Mouse (Mus musculus) kidney, adult 8-10 months (tissue): Measurements from ENCODE around the gene Swt1.
A peak's percentile ranks its signal among the peaks of the same experiment; 100 is the strongest.
"Not testable (repeated sequence)": the region's sequence is repeated elsewhere in the genome, so short reads cannot be mapped to it uniquely, and the experiment has no call there.

Experiments used
- DNase-seq, 2 experiments: peaks; one replicate each; pipeline ENCODE4 v3.0.0; 2022

Gene Swt1

DNA sequence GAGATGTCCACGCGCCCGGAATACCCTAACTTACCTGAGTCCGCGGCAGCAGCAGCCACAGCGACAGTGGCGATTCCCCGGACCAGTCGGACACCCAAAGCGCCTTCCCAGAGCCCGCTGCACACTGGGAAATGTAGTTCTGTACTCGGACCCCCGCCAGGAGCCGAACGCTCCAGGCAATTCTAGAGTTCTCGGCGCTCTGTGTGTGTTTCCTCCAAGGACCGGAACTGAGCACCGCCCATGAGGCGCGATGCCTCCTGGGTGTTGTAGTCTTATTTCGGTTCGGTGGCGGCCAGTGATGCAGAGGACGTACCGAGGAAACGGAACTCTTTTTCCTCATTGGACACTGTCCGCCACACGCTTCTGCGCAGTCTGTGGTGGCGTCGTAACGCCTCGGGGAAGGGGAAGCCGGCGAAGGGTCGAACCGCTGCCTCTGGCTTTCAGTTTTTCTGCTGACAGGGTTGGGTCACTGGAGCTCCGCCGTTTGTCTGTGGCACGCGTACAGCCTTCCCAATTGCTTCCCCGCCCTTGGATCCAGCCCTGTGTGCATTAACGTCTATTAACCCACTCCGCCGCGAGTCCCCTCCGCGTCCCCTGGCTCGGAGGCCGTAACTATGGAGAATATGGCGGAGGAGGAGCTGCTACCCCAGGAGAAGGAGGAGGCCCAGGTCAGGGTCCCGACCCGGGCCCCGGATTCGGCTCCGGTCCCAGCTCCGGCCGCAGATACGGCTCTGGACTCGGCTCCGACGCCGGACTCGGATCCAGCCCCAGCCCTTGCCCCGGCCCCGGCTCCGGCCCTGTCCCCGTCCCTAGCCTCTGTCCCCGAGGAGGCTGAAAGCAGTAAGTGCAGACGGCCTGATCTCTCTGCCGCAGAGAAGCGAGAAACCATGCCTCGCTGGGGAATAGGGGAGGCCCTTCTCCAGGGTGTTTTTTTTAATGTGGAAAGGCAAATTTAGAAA, at the start of gene Swt1, which contains the start of gene Trmt1l:
Gene Swt1 (minus strand): TSS at position 193 of the 959 bp plus-strand sequence.
Gene Trmt1l (plus strand): TSS at position 280 of the 959 bp plus-strand sequence.
- peak; percentile 99 for DNase-seq

DNA sequence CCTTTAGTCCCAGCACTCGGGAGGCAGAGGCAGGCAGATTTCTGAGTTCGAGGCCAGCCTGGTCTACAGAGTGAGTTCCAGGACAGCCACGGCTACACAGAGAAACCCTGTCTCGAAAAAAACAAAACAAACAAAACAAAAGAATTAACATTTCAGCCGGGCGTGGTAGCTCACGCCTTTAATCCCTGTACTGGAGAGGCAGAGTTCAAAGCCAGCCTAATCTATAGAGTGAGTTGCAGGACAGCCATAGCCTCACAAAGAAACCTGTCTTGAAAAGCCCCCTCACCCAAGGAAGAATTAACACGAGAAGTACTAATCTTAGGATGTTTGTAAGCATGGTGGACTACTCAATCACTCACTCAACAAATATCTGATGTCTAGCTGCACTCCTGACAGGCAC, 44.1 kb upstream of the Swt1 start:
- not testable (repeated sequence) for DNase-seq

DNA sequence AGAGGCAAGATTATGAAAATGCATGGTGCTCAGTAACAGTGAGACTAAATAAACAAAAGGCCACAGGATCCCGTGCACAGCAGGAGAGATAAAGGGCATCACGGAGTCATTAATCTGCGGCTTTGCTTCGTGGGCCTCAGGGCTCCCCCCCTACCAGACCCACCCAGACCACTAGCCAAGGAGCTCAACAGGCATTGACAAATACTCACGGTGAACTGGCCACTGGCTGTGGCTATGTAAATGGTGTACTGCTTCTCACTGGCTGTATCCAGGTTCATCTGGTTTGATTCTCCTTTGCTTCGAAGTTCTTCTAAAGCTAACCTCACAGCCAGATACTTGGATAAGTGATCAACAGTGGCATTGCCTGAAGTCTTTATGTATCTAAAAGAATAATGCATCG, 43.2 kb upstream of the Swt1 start:
- DNase-seq: no peak

DNA sequence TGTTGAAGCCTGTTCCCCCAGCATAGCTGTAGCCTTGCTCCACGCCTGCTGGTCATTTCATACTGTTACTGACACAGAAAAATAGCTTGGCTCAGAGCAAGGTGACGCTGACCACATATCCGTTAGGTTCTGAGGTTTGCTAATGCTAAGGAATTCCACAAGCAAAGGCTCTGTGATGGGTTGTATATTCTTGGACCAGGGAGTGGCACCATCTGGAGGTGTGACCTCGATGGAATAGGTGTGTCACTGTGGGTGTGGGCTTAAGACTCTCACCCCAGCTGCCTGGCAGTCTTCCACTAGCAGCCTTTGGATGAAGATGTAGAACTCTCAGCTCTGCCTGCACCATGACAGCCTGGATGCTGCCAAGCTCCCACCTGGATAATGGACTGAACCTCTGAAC, 38.3 kb upstream of the Swt1 start:
- no peak for DNase-seq

DNA sequence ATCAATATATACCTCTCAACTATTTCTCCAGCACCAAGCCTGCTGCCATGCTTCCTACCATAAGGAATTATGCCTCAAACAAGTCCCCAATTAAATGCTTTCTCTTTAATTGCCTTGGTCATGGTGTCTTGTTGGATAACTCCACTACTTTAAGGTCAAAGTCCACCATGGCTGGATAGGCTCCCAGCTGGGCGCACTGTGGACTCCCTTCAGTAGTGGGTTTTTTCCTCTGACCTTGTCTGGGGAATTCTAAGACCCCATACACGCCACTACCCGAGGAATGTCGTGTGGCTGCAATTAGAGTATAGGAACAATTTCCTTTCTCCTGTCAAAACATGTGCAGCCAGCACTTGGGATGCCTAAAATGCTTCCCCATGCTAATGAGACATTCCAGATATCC, 36.7 kb upstream of the Swt1 start:
- DNase-seq: peak; percentile 59 to 68

DNA sequence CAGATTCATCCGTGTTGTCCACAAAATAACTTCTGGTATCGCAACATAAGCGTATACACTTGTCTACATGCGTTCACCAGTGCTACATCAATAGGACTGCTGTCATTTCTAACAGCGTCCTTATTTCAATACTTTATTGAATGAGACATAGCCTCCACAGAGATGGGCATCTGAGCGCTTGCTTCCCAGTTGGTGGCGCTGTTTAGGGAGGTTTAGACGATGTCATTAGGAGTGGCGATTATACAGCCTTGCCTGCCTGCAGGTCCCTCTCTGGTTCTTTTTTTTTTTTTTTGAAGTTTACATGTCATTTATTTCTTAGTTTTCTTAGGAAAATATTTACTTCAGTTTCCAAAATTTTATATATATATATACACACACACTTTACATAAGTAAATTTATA, 33.0 kb upstream of the Swt1 start:
- no peak for DNase-seq

DNA sequence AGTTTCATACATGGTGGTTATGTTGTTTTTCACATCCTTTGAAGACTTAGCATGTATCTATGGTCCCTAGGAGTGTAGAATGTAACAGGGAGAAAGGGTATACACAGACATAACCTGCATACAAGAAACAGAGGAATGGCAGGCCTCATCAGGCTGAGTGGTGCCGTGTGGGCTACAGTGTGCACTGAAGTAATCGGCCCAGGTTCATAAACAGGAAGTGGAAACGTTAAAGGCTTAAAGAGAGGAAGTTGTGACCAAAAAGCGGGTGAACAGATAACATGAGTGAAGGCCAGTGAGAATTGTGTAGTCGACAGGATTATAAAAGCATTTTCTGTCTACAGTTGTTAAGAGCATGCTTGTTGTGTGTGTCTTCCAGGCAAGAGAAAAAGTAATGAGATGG, 28.8 kb upstream of the Swt1 start:
- no peak for DNase-seq

DNA sequence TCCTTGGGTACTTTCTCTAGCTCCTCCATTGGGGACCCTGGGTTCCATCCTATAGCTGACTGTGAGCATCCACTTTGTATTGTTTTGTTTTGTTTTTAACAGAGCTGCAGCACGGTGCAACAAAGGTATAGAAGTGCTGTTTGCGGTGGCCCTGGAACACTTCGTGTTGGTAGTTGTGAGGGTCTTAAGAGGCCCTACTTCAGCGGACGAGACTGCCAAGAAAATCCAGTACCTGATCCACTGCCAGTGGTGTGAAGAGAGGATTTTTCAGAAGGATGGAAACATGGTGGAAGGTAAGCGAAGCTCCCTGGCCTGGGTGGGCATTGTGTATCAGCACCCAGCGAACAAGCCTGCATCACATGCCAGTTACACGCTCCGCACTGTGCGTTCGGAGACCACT, 23.7 kb upstream of the Swt1 start:
- DNase-seq: no peak

DNA sequence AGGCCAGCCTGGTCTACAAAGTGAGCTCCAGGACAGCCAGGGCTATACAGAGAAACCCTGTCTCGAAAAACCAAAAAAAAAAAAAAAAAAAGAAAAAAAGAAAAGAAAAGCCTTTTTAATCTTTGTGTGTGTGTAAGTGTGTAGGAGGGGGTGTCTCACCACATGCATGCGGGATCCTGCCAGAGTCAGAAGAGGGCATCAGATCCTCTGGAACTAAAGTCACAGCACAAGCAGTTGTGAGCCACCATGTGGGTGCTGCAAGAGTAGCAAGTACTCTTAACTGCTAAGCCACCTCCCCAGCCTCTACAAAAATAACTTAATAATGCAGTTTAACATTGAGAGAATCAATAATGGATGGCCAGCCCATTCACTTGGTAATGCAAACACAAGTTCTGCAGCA, 22.6 kb upstream of the Swt1 start:
- DNase-seq: no peak

DNA sequence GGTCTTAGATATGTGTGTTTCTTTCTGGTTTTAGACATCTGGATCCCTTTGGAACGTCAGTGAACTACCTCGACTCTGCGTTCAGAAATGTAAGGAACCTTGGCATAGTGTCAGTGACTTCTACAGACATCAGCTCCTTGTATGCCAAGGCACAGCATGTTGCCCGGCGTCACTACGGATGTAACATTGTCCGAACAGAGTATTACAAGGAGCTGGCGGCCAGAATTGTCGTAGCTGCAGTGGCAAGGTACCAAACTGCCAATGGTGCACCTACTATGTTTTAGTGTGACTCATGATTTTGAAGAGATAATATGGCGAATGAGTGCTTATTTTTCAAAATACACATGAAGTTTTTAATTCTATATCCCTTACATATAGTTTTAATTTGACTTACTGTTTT, 21.6 kb upstream of the Swt1 start:
- DNase-seq: no peak

DNA sequence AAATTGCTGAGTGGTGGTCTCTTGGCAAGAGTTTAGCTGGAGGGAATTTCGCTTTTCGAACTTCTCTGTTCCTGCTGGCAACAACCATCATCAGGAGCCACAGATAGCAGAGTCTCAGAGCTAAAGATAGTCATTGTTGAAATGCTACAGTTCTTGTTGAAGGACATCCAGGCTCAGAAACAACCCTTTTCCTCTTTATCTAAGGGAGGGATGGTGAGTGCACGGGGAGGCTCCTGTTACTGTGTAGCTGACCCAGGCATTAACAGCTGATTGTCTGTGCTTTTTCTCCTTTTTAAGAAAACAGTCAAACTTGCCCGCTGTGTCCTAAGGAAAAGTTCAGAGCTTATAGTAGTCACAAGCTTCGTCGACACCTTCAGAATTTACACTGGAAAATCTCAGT, 7.2 kb upstream of the Swt1 start:
- DNase-seq: no peak

DNA sequence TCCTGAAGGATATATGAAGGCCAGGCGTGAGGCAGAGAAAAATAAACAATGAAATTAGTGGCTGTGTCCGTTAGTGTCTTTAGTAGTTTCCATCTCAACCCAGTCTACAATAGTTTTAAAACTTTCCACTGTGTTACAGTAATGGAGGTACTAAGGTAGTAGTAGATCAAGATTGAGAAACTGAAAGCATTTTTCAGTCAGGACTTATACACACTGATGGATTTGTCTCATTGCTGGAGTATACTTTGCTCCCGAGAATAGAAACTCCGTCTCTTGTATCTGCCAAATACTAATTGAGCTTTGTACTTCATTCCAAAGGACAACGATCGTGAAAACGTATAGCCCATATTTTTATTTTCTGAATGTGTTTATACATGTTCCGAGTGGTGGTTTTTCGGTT, 1.1 kb upstream of the Swt1 start:
- no peak for DNase-seq

DNA sequence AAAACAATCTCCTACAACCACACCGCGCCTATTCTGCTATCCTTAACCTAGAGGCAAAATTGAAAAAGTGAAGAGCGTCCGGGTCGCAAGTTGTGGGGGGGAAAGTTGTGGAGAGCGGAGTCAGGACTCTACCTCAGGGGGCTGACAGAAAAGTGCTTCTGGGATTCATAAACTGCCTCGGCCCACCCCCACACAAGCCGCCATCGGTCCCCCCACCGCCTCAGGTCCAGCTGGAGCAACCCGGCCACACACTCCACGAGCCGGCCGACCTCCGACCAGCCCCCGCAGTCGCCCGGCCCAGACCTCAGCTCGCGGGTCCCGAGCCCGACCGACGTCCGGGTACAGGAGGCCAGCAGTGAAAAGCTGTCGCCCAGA, 380 bp downstream of the Swt1 start:
- DNase-seq: no peak

DNA sequence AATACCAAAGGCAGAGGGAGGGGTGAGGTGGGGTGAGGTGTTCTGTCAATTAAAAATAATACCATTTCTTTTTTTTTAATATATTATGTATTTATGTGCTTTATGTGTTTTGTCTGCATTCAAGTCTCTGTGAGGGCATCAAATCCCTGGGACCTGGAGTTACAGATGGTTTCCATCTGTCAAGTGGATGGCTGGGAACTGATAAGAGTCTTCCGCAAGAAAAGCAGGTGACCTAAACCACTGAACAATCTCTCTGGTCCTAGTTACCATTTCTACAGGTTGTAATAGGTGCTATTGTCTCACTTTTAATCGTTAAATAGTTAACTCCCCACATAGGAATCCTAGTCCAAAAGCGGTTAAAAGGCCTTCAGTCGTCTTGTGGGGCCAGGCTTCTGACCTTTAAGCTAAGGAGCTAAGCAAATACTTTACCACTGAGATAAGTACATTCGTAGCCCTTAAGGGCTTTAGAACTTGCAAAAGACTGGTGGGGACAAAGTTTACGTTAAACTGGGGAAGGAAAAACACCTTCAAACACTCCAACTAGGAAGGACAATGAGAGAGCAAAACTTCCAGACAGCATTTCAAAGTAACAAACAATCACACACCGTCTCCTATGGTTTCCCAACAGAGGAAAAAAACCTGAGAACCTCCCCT, 1.2 kb downstream of the Swt1 start:
- DNase-seq: no peak

DNA sequence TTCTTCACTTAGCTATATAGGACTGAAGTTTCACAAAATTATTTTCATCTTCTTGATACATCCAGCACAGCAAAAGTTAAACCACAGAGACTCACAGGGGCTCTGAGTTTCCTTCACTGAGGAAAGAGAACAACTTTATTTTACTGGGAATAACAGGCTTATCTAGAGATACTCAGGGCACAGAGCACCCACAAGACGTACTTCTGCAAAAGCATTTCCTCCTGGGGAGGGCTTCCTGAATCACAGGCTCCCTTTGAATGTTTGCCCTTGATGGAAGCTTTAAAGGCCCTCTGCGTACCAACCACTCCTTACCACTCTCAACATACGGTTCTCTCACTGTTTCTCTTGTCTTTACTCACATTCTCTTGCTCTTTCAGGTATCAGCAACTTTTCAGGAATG, 6.1 kb downstream of the Swt1 start:
- DNase-seq: no peak

DNA sequence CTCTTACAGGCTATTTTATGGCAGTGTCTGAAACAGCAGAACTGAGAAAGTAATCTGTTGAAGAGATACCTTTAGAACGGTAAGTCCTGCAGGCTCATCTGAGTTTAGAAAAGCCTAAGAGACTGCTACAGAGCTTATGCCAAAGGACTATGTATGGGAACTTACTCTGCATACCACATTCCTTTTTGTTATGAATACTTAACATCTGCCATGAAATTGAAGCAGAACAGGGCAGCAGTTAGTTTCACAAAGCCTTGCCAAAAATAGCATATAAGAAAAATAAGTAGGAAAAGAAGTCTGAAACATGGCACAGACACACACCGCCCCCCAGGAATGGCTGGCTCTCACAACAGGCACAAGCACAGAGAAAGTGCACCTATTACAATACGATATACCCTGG, 18.4 kb downstream of the Swt1 start:
- DNase-seq: no peak

DNA sequence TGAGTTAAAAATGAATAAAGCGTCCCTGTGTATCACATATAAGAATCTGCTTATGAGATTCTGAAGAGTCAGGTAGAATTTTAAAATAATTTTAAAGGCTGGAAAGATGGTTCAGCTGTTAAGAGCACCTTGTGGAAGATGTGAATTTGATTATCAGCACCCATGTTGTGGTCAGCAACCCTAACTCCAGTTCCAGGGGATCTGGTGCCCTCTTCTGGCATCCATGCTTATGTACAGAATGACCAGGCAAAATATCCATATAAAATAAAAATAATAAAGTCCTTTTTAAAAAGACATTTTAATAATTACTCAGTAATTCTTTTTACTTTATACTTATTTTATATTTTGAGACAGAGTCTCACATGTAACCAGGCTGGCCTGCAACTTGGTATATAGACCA, 38.2 kb downstream of the Swt1 start:
- DNase-seq: peak in 1 of 2 experiments; percentile 34

DNA sequence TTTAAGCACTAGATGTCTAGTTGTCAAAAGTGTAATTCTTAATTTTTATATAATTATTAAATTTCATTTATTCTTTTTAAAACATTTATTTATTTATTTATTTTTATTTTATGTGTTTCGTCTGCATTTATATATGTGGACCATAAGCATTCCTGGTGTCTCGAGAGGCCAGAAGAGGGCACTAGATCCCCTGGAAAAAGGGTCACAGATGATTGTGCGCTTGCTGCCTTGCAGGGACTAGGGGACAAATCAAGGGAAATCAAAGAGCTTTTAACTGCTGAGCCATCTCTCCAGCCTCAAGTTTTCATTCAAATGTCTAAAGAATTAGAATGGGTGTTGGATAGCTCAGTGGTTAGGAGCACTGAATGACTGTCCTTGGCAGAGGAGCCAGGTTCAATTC, 50.9 kb downstream of the Swt1 start:
- no peak for DNase-seq

DNA sequence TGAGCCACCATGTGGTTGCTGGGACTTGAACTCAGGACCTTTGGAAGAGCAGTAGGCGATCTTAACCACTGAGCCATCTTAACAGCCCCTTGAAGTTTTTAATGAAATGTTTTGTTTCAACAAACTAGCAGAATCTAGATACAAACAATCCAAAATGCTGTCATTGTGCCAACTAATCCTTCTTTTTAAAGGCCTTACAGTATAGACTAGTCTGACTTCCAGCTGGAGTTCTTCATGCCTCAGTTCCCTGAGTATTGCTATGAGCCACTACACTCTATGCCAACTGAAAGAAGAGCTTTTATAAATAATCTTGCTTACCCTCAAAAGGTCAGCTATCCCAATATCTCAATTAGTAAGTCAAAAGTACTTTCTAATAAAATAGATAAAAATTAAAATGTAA, 55.4 kb downstream of the Swt1 start:
- no peak for DNase-seq

DNA sequence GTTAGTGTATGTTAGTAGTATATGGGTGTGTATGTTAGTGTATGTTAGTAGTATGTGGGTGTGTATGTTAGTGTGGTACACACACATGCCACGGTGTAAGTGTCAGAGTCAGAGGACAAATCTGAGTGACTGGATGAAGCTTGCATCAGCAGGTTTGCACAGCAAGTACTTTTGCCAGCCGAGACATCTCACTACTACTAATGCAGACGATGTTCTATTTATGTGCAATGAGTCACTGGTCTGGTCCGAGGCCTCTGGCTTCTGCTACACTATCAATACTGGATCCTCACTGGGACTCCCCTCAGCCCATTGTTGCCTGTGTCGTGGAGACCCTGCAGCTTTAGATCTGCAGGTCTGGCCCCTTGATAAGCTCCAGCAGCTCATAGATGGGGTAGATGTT, 56.7 kb downstream of the Swt1 start:
- DNase-seq: no peak

DNA sequence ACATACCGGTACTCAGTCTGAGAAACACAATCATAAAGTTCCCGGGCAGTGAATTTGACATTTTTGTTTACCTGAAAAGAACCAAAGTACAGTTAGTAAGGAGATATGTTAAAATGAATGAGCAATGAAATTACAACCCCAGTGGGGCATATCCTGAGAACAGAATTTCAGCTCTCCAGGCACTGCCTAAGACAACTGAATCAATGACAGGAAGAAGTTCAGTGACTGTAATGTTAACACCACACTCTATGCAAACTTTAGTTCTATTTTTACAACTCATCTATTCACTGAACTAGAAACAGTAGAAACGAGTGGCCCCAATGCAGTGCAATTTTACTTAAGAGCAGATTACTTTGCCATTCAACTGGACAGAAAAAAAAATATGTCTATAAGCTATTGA, 57.7 kb downstream of the Swt1 start:
- no peak for DNase-seq

DNA sequence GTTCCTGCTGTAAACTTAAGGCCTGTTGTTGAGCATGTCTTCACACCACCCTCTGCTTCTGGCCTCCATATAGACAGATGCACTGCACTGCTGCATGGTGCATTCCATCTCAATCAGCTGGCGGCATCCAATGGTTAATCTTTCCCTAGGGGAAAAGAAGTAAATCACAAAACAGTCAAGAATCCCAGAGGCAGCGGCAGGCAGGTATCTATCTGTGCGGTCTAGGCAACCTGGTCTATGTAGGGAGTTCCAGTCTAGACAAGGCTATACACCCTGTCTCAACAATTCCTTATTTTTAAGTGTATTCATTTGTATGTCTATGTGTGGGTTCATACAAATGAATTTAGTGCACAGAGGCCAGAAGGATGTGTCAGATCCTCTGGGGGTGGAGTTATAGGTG, 59.8 kb downstream of the Swt1 start:
- DNase-seq: no peak

DNA sequence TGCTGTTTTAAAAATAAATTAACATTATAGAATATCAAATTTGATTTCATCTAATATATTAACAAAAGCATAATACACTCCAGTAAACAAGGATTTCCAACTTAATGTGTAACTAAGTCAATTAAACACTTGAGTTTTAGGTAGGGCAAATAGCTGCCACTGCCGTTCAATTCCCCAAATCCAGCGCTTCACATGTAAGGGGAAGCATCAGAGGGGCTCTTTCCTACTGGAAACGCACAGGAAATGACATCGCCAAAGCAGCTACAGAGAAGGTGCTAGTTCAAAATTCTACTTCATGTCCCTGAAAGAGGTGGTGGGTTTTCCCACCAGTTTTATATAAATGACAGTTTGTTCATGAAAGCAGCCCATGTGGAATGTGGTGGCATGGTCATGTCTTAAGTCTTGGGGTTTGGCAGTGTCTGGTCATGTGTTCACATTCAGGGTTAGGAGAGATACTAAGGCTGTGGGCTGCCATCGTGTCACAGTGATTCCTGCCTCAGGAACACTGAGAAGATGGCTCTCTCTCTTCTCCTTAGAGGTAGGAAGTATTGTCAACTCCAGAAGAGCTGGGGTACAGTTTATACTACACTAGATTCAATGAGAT, 60.4 kb downstream of the Swt1 start:
- DNase-seq: no peak
